Mouse (Mus musculus) left cerebral cortex, postnatal 10 days (tissue): ENCODE data around the gene Aox2. TPM values are rescaled to one million over a fixed set of nuclear protein-coding genes. Genes with fewer than 3 reads are reported as not detected.
"Not testable (repeated sequence)": the region's sequence is repeated elsewhere in the genome, so short reads cannot be mapped to it uniquely, and the experiment has no call there.

Experiments used
- DNase-seq, 2 experiments: peaks; one replicate each; pipeline ENCODE4 v3.0.0; 2021 to 2022; ENCODE audit warnings: low spot score in 2 of 2, mixed read lengths in 1 of 2; ENCODE audit errors: extremely low spot score in 1 of 2
- intact Hi-C: fragments of 180-260 bp; cut with DNase I; formaldehyde crosslinking; loops from one replicate; pipeline ENCODE4 v1.15.1; 2025
- total RNA-seq, 2 experiments: library from RNA; stranded (reverse); gene quantifications; 2 replicates each; pipeline ENCODE4 v1.2.3; 2021

Gene Aox2
- total RNA-seq, 2 experiments from 2014 or later = 0.06 to 0.08 TPM

DNA sequence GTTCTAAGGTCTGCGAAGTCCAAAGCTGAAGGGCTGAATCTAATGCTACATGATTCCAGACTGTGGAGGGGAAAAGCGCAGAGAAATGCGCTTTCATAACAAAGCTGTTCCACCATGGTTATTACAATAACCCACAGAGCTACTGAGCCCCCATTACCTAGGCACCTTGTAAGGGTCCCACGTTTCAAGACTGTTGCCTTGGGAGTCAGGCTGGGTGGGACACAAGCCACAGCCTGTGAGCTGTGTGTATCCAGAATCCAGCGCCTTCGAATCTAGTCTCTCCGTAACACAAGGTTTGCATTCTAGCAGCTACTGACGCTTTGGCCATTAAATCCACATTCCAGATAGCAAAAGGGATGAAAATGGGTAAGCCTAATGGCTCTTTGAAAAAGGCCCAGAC is 35.0 kb downstream of the Aox2 start:
- DNase-seq = no peak
- intact Hi-C loops = no loop called here

DNA sequence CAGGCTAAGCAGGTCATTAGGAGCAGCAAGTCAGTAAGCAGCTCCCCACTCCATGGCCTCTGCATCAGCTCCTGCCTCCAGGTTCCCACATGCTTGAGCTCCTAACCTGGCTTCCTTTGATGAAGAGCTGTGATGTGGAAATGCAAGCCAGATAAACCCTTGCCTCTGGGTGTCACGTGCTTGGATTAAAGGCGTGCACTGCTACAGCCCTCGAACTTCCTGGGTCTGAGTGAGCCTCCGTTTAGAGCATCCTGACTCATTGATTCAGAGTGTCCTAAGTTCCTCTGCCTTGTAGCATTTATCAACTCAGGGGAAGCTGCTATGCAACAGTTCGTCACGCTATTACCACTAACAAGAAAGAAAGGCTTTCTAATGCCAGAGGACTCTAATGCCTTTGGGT is 37.4 kb downstream of the Aox2 start:
- DNase-seq = no peak
- intact Hi-C loops = no loop called here

DNA sequence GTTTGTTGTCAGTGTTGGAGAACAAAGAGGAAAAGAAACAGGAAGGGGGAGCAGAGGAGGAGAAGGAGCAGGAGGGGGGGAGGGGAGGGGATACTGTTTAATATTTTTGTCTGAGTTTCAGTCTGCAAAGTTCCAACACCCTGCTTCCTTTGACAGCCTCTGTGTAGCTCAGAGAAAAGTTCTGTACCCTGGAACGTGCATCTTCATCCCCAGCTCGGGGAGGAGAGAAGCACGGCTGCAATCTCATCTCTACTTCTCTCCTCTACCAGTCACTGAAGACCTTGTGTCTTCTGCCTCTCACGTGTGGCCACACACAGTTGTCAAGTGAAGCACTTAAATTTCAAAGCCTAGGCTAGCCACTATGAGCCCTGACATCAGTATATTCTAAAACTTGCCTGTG is 55.1 kb downstream of the Aox2 start:
- no peak for DNase-seq
- intact Hi-C loops = no loop called here

DNA sequence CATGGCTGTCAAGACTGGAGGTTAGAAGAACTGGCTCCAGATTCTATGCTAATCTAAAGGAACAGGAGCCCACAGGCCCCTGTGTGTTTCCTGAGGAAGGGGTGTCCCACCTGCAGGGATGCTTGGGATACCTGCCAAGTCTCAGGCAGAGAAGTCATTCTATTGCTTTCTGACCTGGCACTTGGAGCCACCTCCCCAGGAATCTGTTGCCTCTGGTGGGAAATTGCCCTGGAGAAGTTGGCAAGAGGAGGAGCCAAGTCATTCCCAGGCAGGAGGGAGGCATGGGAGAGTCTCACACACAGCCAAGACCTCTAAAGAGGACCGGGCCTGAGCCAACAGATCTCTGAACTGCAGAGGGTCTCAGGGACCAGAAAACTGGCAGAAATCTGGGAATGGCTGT is 61.8 kb downstream of the Aox2 start:
- peak in 1 of 2 experiments; percentile 22 for DNase-seq
- intact Hi-C loops = no loop called here

DNA sequence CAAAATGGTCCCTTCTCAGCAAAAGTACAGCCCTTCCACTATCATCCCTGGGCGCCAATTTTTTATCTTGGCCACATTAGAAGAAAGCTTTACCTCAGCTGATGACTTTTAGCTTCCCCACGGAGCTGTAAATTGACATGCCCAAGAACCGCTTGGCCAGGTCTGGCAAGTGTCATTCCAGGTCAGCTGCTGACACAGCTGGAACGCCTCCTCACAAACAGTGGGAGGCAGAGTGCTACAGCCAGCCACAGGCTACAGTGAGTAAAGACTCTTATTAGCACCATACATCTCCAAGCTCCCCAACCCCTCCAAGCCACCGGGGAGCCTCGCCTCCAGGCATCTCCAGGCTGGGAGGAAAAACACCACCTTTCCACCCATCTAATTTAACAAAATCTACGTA is 63.5 kb downstream of the Aox2 start:
- no peak for DNase-seq
- intact Hi-C loops = no loop called here

DNA sequence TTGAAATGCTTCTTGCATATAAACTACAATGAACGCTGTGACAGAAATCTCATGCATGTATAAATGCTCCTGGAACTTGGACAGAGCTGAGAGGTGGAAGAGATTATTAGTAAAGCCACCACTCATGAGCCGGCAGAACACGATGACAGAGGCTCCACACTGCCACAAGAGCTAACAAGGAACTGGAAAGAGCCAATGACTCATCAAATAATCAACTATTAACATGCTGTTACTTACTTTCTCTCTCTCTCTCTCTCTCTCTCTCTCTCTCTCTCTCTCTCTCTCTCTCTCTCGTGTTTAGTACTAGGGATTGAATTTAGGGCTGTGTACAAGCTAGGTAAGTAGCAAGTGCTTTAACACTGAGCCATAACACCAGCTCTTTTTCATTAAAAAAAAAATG is 65.7 kb downstream of the Aox2 start:
- intact Hi-C loops = no loop called here
- DNase-seq = no peak

DNA sequence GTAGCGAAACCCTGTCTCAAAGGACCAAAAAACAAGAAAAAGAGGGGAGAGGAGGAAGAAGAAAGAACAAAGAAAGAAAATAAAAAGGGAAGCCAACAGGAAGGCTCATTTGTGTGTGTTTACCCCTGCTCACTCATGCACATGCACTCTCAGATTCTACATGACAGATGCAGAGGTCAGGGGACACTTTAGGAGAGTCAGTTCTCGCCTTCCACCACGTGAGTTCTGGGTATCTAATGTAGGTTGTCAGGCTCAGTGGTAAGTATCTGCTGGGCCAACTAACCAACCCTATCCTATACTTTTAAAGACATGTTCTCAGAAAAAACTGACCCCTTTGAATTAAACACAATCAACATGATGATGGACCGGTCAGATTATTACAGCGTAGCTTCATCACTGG is 66.4 kb downstream of the Aox2 start:
- intact Hi-C loops = no loop called here
- DNase-seq = no peak

DNA sequence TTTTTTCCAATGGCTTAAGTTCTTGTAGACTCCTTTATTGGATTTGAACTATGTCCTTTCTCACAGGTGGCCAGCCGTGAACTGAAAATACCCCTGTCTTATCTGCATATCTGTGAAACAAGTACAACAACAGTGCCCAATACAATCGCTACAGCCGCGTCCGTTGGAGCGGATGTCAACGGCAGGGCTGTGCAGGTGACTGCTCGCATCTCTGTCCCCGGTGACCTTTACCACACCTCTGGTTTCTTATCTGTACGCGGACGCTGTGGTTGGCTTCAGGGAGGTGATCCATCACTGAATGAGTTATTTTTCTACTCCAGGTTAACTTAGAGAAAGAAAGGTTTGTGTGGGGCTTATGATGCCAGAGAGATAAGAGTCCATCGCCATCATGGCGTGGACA is 68.0 kb downstream of the Aox2 start:
- DNase-seq = no peak
- intact Hi-C loops = no loop called here

DNA sequence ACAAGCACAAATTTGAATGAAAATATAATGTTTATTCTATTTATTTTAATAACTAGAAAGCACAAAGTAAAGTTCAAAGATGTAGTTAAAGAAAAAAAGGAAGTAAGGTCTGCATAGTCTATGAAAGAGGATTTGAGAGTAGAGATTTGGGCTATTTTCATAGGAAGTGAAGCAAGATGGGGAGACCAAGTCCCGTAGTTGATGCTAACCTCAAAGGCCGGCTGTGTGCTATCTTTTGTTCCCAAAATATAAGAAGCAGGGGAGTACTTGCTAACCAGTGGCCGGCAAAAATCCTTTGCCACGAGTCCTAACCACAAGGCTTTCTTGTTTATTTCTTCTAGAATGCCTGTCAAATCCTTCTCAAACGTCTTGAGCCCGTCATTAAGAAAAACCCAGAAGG is 70.6 kb downstream of the Aox2 start:
- intact Hi-C loops = no loop called here
- no peak for DNase-seq

DNA sequence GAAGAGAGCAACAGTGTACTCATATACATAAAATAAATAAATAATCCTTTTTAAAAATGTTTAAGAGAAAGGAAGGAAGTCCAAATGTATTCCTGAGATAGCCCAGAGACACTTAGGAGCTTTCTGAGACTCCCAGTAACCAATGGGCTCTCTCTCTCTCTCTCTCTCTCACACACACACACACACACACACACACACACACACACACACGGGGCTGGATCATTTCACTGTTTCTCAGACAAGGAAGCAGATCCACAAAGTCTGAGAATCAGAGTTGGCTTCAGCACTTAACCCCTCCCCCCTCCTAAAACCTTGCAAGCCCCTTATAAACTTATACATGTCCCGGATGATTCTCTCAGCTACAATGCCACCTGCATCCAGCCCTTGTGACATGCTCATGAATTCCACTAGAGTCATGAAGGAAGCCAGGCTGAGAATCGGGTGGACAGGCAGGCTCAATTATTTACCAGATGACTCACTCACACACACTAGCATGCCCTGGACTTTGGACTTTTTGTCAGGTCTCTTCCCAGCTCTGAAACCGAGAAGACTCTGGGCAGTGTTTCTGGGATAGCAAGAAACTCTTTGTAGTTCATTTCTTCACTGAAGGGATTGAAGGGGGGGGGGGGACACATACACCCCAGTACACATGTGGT is 75.2 kb downstream of the Aox2 start:
- intact Hi-C loops = no loop called here
- no peak for DNase-seq

DNA sequence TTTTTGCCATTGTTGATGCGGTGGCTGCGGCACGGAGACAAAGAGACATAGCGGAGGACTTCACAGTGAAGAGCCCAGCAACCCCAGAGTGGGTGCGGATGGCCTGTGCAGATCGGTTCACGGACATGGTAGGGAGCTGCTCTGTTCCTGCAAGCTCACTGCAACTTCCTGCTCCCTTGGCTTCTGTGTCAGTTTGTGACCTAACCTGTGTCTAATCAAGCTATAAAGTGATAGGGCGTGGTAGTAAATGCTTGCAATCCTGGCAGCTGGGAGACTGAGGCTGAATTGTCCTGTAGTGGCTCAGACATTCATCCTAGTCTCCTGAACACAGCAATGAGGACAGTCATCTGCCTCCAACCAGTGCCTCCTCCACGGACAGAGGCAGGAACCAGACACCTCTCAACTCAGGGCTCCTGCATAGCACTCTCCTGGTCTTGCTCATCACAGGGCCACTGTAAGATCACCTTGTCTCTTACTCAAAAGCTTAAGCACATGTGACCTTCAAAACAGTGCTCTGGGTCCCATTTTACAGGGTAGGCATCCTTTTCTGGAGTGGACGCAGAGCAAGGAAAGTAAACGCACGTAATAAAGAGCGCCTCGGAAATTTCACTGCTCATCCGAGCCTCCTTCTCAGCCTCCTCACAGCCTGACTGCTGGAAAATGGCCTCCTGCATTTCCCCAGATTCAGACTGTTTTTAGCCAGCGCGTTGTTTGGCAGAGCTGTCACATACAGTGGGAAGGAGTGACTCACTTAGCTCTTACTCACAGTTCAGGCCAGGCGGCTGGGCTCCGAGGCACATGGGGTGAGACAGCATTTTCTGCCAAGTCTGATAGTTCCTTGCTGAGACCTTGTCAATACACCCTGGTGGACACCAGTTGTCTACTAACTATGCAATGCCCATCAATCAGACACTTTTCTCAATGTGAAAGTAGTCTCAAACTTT is 81.1 kb downstream of the Aox2 start:
- DNase-seq = peak; percentile 11 to 42
- intact Hi-C loops = no loop called here

DNA sequence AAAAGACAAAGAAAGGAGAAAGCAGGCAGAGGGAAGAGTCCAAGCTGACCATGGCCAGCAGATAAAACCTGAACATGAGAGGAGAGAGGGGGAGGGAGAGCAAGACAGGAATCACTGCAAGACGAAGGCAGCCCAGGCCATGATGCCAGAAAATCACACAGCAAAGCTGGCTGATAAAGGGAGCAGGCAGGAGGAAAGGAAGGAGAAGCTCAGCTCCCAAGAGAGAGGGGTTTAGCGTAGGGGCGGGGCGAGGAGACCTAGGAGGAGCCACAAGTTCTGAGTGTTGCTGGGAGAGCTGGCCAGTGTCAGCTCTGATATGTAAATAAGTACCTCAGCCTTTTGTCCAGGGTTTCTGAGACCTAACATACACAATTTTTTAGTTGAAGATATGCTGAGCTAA is 84.2 kb downstream of the Aox2 start:
- intact Hi-C loops = no loop called here
- DNase-seq = peak in 1 of 2 experiments; percentile 18

DNA sequence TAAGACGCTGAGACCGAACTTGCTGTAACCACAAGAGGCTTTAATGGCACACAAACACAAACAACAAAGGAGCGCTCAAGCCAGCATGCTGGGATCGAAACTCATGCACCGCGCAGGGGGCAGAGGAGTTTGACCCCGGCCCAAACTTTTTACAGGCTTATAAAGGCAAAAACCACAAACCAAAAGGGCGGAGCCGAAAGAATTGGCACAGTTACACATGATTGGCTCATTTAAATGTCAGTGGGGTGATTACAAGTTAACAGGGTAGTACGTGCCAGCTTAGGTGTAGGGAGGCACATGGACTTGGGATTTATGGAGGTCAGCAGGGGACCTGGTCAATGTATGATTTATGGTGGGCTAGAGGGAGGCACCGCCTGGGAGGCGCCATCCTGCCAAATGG is 86.4 kb downstream of the Aox2 start:
- intact Hi-C loops = no loop called here
- no peak for DNase-seq

DNA sequence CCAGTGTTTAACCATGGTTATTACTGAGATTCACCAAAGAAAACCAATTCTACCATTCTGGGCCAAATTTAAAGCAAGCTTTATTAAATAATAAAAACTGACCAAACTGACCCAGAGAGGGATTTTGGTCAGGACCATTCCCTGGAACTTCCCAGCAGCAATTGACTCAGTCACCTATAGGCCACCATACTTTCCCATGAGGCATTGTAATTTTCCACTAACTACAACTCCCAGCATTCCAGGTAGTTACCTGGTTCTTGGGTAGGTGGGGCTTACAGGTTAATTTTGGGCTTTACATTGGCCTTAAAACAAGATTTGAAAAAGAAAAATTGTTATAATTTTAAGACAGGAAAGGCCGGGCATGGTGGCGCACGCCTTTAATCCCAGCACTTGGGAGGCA is 87.7 kb downstream of the Aox2 start:
- no peak for DNase-seq
- intact Hi-C loops = no loop called here

DNA sequence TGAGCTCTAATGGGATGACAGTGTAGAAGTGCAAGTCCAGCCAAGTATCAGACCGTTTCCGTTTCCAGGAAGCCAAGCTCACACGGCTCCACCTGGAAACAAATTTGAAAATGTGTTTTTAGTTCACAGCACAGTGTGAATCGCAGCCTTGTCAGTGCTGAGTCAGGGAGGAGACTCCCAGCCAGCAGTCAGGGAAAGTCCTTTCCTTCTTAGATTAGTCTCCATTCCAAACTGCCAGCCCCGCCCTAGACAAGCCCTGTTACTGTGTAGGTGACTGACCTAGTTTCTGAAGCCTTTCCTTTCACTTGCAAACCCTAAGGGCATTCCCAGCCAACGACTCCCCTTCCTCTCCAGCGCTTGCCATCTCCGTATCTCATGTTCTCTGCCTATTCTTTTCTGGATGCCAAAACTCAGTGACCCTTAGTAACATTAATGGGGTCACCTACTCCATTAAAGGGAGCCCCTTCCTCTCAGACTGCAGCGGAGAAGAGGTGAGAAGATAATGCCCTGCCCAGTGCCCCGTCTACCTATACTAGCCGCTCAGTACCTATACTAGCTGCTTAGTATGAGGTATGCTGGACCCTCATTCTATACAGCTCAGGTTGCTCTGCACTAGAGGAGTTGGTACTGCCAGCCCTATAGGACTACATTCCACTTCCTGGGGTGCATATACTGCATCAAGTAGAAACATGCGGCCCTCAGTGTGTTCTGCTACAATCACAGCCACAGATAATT is 88.8 kb downstream of the Aox2 start:
- intact Hi-C loops = no loop called here
- DNase-seq = peak in 1 of 2 experiments; percentile 26

DNA sequence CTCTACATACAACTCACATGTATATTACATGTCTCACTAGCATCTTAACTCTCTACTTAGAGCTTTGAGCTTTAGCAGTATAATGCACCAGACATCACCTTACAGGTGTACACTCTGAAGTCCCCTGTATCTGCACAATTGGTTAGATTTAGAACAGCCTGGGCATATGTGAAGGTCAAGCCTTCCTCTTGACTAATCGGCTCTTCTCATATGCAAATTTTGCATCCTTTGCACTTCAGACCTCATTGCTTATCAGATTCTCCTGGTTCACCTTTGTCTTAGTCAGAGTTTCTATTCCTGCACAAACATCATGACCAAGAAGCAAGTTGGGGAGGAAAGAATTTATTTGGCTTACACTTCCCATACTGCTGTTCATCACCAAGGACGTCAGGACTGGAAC is 91.6 kb downstream of the Aox2 start:
- intact Hi-C loops = no loop called here
- DNase-seq = no peak

DNA sequence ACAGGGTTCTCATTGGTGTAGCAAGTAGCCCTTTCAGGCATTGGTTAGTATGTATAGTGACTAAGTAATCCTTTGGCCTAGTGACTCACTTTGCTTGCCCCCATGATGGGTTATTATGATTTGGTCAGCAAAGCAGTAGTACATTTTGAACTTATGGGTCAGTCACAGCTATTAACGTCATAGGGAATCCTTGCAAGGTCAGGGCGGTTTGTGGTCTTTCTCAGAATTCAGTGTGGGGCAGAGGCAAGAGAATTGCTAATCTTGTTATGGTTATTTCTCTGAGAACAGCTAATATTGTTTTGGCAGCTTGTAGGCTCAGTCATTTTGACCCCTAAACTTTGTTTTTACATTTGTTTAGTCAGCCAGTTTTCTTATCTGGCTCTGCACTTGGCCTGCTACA is 96.1 kb downstream of the Aox2 start:
- intact Hi-C loops, DNase-seq: not testable (repeated sequence)

DNA sequence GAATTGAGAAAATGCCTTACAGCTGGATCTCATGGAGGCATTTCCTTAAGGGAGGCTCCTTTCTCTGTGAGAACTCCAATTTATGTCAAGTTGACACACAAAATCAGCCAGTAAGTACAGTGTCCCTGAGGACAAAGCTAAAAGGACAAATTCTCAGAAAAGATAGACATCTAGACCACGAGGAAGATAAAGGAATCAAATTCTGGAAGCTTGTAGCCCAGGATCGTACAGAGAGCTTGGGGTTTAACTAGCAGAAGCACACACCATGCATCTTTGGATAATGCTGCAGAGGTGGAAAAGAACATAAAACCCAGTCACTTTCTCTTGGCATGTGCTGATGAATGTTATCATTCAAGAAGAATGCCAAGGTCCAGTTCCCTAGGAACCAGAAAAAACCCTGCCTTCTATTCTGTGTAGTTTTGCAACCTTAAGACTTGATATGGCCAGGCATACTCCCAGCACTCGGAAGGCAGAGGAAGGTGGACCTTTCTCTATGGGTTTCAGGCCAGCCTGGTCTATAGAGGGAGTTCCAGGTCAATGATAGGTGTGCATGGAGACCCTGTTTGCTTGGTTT is 97.5 kb downstream of the Aox2 start:
- intact Hi-C loops = no loop called here
- no peak for DNase-seq

DNA sequence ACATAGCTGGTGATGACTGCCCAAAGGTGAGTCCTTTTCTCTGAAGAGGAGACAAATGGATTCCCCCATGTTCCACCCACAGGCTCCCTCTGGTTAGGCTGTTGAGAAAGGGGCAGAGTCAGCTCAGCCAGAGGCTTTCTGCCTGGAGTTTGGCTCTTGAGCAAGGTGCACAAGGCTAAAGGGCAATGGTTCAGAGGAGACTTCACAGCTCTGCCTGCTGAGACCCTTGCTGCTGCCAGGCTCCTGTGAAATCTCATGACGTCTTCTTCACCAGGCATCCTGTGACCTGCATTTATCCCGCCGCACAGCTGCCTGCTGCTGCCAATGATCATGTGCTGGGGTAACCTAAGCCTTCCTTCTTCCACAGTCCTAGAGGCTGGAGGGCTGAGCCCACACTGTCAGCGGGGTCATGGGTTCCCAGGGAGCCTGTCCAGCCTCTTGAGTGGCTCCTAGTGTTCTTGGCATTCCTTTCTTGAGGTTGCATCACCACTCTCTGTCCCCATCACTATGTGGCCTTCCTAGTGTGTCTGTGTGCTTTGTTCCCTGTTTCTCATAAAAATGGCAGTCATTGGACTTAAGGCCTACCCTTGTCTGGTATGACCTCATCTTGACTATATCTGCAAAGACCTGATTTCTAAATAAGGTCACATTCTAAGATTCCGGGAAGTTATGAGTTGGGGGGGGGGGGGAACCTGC is 104.6 kb downstream of the Aox2 start:
- intact Hi-C loops = no loop called here

More for the DNA sequence above, 104.6 kb downstream of the Aox2 start:
- no peak for DNase-seq
